Mouse (Mus musculus): ENCODE results near the gene Atg10. TPM values are rescaled to one million over a fixed set of nuclear protein-coding genes. Genes with fewer than 3 reads are reported as not detected.

Gene Atg10
- 3.3 and 6.3 TPM in 2 replicates for polyA plus RNA-seq (2012; rRNA removed)

GRCm38 (mm10) chr13:91223587-91224437 lies at the start of gene Atg10:
TSS of gene Atg10 (minus strand) at chr13:91223968.

GRCm38 (mm10) chr13:90922751-90923612 lies 300.8 kb downstream of the Atg10 start, which contains the start of gene Rps23:
TSS of gene Rps23 (plus strand) at chr13:90922958.

GRCm38 (mm10) chr13:90905176-90905575 lies 318.6 kb downstream of the Atg10 start, which contains the start of gene Atp6ap1l:
TSS of gene Atp6ap1l (minus strand) at chr13:90905355.

Other genes with a start within 250 kb of the Atg10 start
- gene Ssbp2, start 236.3 kb upstream of the Atg10 start, polyA plus RNA-seq (2012; rRNA removed), result 58.7 and 107 TPM in 2 replicates

Measured in central nervous system, embryonic 11.5 days (tissue).